Mouse (Mus musculus): ENCODE data around the gene Slc45a2. TPM values are rescaled to one million over a fixed set of nuclear protein-coding genes. Genes with fewer than 3 reads are reported as not detected.

Gene Slc45a2
- polyA plus RNA-seq (2012): not detected in 2 replicates

GRCm38 (mm10) chr15:11000421-11000820 is at the start of gene Slc45a2:
Gene Slc45a2 (plus strand): TSS chr15:11000721.
- TF ChIP-seq GATA1 (IDR thresholded peaks at IDR 0.05; ENCODE audit: low read length): no peak

GRCm38 (mm10) chr15:10951951-10952759 is 48.4 kb upstream of the Slc45a2 start, which contains the start of gene C1qtnf3:
Gene C1qtnf3 (plus strand): TSS chr15:10952332.
- no peak for TF ChIP-seq GATA1 (IDR thresholded peaks at IDR 0.05; ENCODE audit: low read length)

DNA sequence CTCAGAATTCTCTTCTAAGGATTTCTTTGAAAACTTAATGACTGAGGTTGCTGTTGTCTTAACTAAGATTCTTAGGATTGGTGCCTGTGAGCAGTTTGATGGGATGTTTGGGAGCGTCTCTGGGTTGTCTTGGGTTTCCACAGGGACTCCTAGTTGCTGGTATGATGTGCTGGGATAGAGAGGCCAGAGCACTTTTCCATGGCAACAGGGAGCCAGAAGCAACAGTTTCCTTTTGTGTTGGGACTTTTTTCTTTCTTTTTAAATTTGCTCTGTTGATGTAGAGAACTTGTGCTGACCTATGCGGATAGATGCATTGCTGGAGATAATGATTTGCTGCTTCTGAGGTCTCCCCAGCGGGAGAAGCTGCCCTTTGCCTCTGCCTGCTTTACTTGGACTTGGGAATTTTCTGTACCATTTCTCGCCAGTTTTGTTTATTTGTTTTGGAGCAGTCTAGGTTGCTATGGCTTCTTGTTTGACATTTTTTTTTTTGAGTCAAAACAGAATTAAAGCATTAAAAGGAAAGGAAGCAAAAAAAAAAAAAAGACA is 47.7 kb upstream of the Slc45a2 start:
- TF ChIP-seq GATA1 (IDR thresholded peaks at IDR 0.05; ENCODE audit: low read length): no peak

- no peak for TF ChIP-seq GATA1 (IDR thresholded peaks at IDR 0.05; ENCODE audit: low read length)
These were observed 47.1 kb upstream of the Slc45a2 start for GRCm38 (mm10) chr15:10953465-10953864.

DNA sequence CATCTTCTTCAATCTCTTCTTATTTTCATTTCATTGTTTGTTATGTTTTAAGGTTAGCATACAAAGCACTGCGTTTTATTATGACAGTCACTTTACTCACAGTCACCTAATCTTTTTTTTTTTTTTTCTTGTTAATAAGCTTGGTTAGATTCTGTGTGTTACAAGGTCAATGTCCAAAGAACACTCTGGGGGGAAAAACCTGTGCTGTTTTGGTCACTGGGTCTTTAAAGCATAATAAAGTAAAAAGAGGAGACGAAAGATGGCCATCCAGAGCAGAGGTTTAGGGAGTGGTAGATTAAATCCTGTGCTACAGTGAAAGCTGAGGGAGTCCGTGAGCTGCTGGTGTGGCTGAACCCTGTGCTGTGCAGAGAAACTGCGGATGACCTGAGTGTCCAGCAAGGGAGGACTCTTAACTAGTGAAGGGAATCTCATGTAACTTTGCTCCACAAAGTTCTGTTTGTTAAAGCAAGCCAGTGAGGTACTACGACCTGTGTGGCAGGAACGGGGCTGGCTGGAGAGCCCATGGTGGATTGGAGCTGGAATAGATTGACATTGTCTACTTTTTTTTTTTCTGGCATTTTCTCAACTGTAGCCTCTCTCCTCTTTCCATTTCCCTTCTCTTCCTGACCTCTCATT is 46.0 kb upstream of the Slc45a2 start:
- no peak for TF ChIP-seq GATA1 (IDR thresholded peaks at IDR 0.05; ENCODE audit: low read length)

DNA sequence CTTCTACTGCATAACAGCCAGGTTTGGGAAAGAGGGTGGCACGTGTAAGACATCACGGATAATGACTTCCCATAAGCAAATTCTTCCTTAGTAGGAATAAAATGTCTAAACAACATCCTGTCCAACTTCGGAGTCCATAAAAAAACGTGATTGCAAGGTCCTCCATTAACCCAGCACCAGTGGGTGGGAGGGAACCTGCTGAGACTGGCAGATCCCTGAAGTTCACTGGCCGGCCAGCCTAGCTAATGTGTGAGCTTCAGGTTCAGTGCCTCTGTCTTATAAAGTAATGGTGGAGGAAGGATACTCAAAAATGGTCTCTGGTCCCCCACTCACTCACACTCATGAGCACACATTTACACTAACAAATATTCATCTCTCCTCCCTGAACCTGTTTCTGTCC is 45.4 kb upstream of the Slc45a2 start:
- TF ChIP-seq GATA1 (IDR thresholded peaks at IDR 0.05; ENCODE audit: low read length): no peak

- no peak for TF ChIP-seq GATA1 (IDR thresholded peaks at IDR 0.05; ENCODE audit: low read length)
These were observed 43.8 kb upstream of the Slc45a2 start for GRCm38 (mm10) chr15:10956706-10957105.

- TF ChIP-seq GATA1 (IDR thresholded peaks at IDR 0.05; ENCODE audit: low read length): no peak
These were observed 41.1 kb upstream of the Slc45a2 start for GRCm38 (mm10) chr15:10959277-10960026.

GRCm38 (mm10) chr15:10960267-10960666 is 40.3 kb upstream of the Slc45a2 start:
- no peak for TF ChIP-seq GATA1 (IDR thresholded peaks at IDR 0.05; ENCODE audit: low read length)

- no peak for TF ChIP-seq GATA1 (IDR thresholded peaks at IDR 0.05; ENCODE audit: low read length)
These were observed 37.9 kb upstream of the Slc45a2 start for GRCm38 (mm10) chr15:10962601-10963000.

DNA sequence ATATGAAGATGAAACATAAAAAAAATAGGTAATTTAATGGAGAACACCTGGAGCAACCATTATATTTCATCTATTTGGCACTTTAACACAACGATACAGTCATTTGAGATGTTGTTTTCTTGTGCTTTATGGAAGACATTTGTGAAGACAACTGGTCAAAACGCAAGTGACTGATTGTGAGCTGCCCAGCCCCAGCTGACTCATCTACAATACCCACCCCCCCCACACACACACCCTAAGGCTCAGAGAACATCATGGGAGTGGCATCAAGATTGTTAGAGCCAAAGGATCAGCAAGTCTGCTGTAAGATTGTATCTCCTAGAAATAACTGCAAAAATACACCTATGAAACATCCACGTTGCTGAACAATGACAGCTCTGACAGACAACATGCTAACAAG is 31.1 kb upstream of the Slc45a2 start:
- no peak for TF ChIP-seq GATA1 (IDR thresholded peaks at IDR 0.05; ENCODE audit: low read length)

DNA sequence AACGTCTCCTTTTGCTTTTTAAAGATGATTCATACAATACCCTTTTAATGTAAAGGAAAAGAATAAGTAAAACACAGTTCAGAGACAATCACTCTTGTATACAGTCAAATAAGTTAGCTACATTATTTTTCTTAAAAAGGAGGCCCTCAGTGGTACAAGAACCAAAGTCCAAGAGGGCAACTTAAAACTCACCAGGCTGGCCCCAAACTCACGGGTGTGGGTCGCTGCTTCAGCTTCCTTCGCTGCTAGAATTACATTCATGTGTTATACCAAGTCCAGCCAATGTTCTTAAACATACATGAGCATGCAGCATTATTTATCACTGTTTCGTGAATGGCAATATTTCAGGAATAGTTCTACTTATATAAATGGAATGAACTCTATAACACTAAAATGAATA is 29.7 kb upstream of the Slc45a2 start:
- no peak for TF ChIP-seq GATA1 (IDR thresholded peaks at IDR 0.05; ENCODE audit: low read length)

- TF ChIP-seq GATA1 (IDR thresholded peaks at IDR 0.05; ENCODE audit: low read length): no peak
These were observed 23.4 kb upstream of the Slc45a2 start for GRCm38 (mm10) chr15:10977151-10977550.

DNA sequence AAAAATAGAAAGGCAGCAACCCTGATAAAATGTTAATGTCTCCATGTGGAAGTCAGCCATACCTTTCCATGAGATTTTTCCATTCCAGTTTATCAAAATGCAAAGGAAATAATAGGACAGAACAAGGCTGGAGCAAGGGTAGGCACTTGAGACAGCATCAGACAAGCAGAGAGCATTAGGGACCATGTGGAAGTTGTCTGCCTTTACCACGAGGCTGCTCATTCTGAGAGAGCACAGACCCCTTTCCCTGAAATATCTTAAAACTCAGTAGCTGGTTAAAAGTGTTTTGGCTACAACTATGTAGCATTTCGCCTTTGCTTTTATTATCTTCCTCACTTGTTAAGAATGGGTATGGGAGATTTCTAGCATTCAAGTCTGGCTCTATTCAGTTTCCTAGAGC is 19.8 kb upstream of the Slc45a2 start:
- TF ChIP-seq GATA1 (IDR thresholded peaks at IDR 0.05; ENCODE audit: low read length): no peak

DNA sequence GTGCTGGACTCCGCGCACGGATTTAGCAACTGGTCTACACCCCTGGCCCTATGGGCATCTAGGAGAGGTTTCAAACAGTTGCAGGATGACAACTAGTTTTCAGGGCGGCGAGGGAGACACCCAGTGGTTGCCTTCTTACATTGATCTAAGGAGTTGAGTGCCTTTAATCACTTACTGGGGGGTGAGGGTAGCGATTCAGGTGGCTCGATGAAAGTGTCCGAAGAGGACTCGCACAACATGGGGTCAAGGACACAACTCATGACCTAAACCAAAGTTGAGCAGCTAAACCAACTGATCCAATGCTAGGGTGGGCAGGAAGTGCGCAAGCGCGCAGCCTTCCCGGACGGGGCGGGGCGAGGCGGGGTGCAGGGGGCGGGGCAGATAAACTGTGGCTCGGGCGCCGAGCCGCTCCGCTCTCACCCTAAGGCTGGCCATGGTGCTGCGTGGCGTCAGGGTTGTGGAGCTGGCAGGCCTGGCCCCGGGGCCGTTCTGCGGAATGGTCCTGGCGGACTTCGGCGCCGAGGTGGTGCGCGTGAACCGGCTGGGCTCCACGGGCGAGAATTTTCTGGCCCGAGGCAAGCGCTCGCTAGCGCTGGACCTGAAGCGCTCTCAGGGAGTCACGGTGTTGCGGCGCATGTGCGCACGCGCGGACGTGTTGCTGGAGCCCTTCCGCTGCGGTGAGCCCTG is 19.0 kb upstream of the Slc45a2 start, which contains the start of gene Amacr:
Gene Amacr (plus strand): TSS at position 380 of the 687 bp plus-strand sequence.
- TF ChIP-seq GATA1 (IDR thresholded peaks at IDR 0.05; ENCODE audit: low read length): no peak
